Mouse (Mus musculus) liver, adult 2 months (tissue): Measurements from ENCODE around the gene Atrnl1. TPM values are rescaled to one million over a fixed set of nuclear protein-coding genes. Genes with fewer than 3 reads are reported as not detected.

Experiments used
- DNase-seq: peaks from one replicate; pipeline ENCODE4 v3.0.0-alpha.2; 2011; ENCODE audit warnings: low read depth, low spot score; ENCODE audit errors: extremely low read depth
- H3K27ac ChIP-seq: fragments of 200-500 bp; replicated peaks from 2 replicates; pipeline ENCODE4 v1.5.1; 2012; ENCODE audit warnings: low read depth, mild to moderate bottlenecking, control low read depth, inconsistent platforms, low read length; ENCODE audit not compliant: insufficient read depth
- H3K27me3 ChIP-seq: fragments of 200-500 bp; 2 replicates; pipeline ENCODE4 v1.6.1; 2012; ENCODE audit warnings: mild to moderate bottlenecking, moderate library complexity, low read length, inconsistent platforms; ENCODE audit not compliant: control insufficient read depth, insufficient read depth
- H3K36me3 ChIP-seq: fragments of 200-500 bp; 2 replicates; pipeline ENCODE4 v1.6.1; 2012; ENCODE audit warnings: low read length, inconsistent platforms; ENCODE audit not compliant: control insufficient read depth, insufficient read depth
- H3K4me1 ChIP-seq: fragments of 200-500 bp; 2 replicates; pipeline ENCODE4 v1.6.1; 2011; ENCODE audit warnings: low read length; ENCODE audit not compliant: control insufficient read depth, insufficient read depth
- H3K4me3 ChIP-seq: fragments of 200-500 bp; 2 replicates; pipeline ENCODE4 v1.5.1; 2011; ENCODE audit warnings: low read depth, mild to moderate bottlenecking, control low read depth, low read length, moderate library complexity; ENCODE audit not compliant: insufficient read depth
- H3K79me2 ChIP-seq: fragments of 200-500 bp; 2 replicates; pipeline ENCODE4 v1.6.1; 2012; ENCODE audit warnings: inconsistent platforms, mild to moderate bottlenecking, low read length, moderate library complexity; ENCODE audit not compliant: control insufficient read depth, insufficient read depth
- H3K9ac ChIP-seq: fragments of 200-500 bp; 2 replicates; pipeline ENCODE4 v1.6.1; 2012; ENCODE audit warnings: low read depth, mild to moderate bottlenecking, control low read depth, inconsistent platforms, low read length
- CTCF ChIP-seq: fragments of 200-500 bp; IDR thresholded peaks from 2 replicates; pipeline ENCODE4 v1.5.1; 2011; ENCODE audit warnings: low read depth, low read length, control low read depth
- POLR2A ChIP-seq: fragments of 200-500 bp; IDR thresholded peaks from 2 replicates; pipeline ENCODE4 v1.6.1; 2011; ENCODE audit warnings: low read length, control low read depth; ENCODE audit not compliant: insufficient read depth; ENCODE audit errors: extremely low read depth
- WGBS: fragments of 180-500 bp; shearing (Covaris S2); methylation state at CpG from one replicate; pipeline ENCODE4 v1.1.7; 2018; 5-methylcytosine and 5-hydroxymethylcytosine counted together
- polyA plus RNA-seq: library from polyadenylated mRNA; depleted of rRNA; stranded (reverse); fragments of >200 nt; gene quantifications from 2 replicates; pipeline ENCODE4 v1.2.3, GENCODE M21; 2012
- total RNA-seq: library from RNA; depleted of rRNA; stranded (reverse); fragments of >200 nt; gene quantifications from 2 replicates; pipeline ENCODE4 v1.2.3, GENCODE M21; 2014

The Atrnl1 gene
- total and polyA plus RNA-seq, 2 experiments: 5.2 to 25.4 TPM

- Histone ChIP-seq H3K36me3 (no peaks in the 10 kb centered on the region), H3K27me3 (no peaks in the 10 kb centered on the region), H3K27ac (no peak overlapping the region), H3K4me1 (peaks cover 3% of the 10 kb centered on the region; the same call in 1 of the 2 replicates), H3K79me2 (no peaks in the 10 kb centered on the region), H3K4me3 (no peak overlapping the region), H3K9ac (no peak overlapping the region)
- 90% methylated on average over 7 of the region's 7 CpGs for WGBS
- DNase-seq: no peak
- TF ChIP-seq CTCF (no peak), POLR2A (no peak)
These were observed 35.8 kb upstream of the Atrnl1 start for GRCm38 (mm10) chr19:57575027-57575426.

- no peak overlapping the region for H3K4me3 ChIP-seq
- H3K4me1 ChIP-seq: peaks cover 3% of the 10 kb centered on the region; the same call in 1 of the 2 replicates
- H3K9ac ChIP-seq: no peak overlapping the region
- H3K79me2 ChIP-seq: no peaks in the 10 kb centered on the region
- WGBS: 48% methylated on average over 5 of the region's 5 CpGs
- H3K27ac ChIP-seq: no peak overlapping the region
- H3K27me3 ChIP-seq: no peaks in the 10 kb centered on the region
- H3K36me3 ChIP-seq: no peaks in the 10 kb centered on the region
- TF ChIP-seq POLR2A (no peak), CTCF (no peak)
- no peak for DNase-seq
These were observed 34.0 kb upstream of the Atrnl1 start for GRCm38 (mm10) chr19:57576836-57577235.

- TF ChIP-seq POLR2A: no peak
- TF ChIP-seq CTCF: no peak
- Histone ChIP-seq H3K27me3 (no peaks in the 10 kb centered on the region), H3K4me3 (no peak overlapping the region), H3K9ac (no peak overlapping the region), H3K36me3 (no peaks in the 10 kb centered on the region), H3K79me2 (no peaks in the 10 kb centered on the region), H3K27ac (no peak overlapping the region), H3K4me1 (peaks cover 3% of the 10 kb centered on the region; the same call in 1 of the 2 replicates)
- DNase-seq: no peak
- 80% methylated on average over 6 of the region's 6 CpGs for WGBS
These were observed 33.6 kb upstream of the Atrnl1 start for GRCm38 (mm10) chr19:57577256-57577655.

- H3K79me2 ChIP-seq: no peaks in the 10 kb centered on the region
- DNase-seq: no peak
- TF ChIP-seq POLR2A: no peak
- TF ChIP-seq CTCF: no peak
- WGBS: 74% methylated on average over 7 of the region's 7 CpGs
- H3K27ac ChIP-seq: no peak overlapping the region
- peaks cover 3% of the 10 kb centered on the region; the same call in 1 of the 2 replicates for H3K4me1 ChIP-seq
- no peaks in the 10 kb centered on the region for H3K27me3 ChIP-seq
- no peak overlapping the region for H3K9ac ChIP-seq
- H3K36me3 ChIP-seq: no peaks in the 10 kb centered on the region
- no peak overlapping the region for H3K4me3 ChIP-seq
These were observed 29.9 kb upstream of the Atrnl1 start for GRCm38 (mm10) chr19:57580962-57581361.

GRCm38 (mm10) chr19:57585231-57585792 is 25.5 kb upstream of the Atrnl1 start:
- Histone ChIP-seq H3K36me3 (no peaks in the 10 kb centered on the region), H3K27ac (no peak overlapping the region), H3K27me3 (no peaks in the 10 kb centered on the region), H3K4me1 (no peaks in the 10 kb centered on the region), H3K4me3 (no peak overlapping the region), H3K9ac (no peak overlapping the region), H3K79me2 (no peaks in the 10 kb centered on the region)
- TF ChIP-seq POLR2A (no peak), CTCF (no peak)
- no peak for DNase-seq
- 75% methylated on average over 4 of the region's 4 CpGs for WGBS

GRCm38 (mm10) chr19:57586172-57586571 is 24.7 kb upstream of the Atrnl1 start:
- Histone ChIP-seq H3K36me3 (no peaks in the 10 kb centered on the region), H3K79me2 (no peaks in the 10 kb centered on the region), H3K4me3 (no peak overlapping the region), H3K27ac (no peak overlapping the region), H3K9ac (no peak overlapping the region), H3K4me1 (no peaks in the 10 kb centered on the region), H3K27me3 (no peaks in the 10 kb centered on the region)
- TF ChIP-seq CTCF (no peak), POLR2A (no peak)
- DNase-seq: no peak
- 51% methylated on average over 10 of the region's 10 CpGs for WGBS
